Comparison of ENCODE assay signal across 9 mouse cellular contexts in the genomic region with DNA sequence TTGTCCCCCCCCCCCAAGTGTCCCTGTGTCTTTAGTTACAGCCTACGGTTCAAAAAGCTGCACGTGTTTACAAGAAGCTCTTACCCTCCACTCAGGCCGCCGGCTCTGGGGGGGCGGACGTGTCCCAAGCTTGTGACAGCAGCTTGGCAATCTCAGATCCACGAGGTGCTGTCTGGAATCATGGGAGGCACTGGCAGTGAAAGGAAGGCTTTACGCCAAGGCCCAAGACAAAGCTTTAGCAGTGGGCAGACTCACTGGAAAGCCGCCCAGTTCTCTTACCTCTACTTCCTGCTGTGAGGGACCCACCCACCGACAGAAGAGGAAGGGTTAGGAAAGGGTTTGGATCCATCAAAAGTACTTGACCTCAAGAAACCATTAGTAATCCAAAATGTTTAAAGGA.
DNase-seq lines count a peak whose midpoint lies in the region; ATAC-seq and TF ChIP-seq lines count a peak whose summit lies in the region.
"Had no signal": no experiment of that assay in that cellular context is flagged by ENCODE, and none has a peak within 500 bp of the region (broad histone marks: within the 10 kb centered on the region; RNA-seq: fewer than 3 reads in every experiment).

No protein-coding gene starts in this region.

- no peak overlapping the region for H3K4me3 ChIP-seq in kidney, adult 2 months (ENCODE audit: insufficient read depth, low read depth, low read length)
- no peak overlapping the region for H3K4me3 ChIP-seq in intestine, embryonic 16.5 days (ENCODE audit: low read length)
- H3K4me3 ChIP-seq: midbrain, embryonic 15.5 days had no signal

- no peaks in the 10 kb centered on the region for H3K36me3 ChIP-seq in kidney, adult 2 months (ENCODE audit: control insufficient read depth, insufficient read depth, low read length)
- H3K36me3 ChIP-seq in intestine, embryonic 16.5 days (ENCODE audit: control insufficient read depth, insufficient read depth, low read length), result peaks cover 12% of the 10 kb centered on the region

- 72% methylated on average over 10 of the region's 10 CpGs for WGBS in kidney, adult 2 months
- 71% methylated on average over 10 of the region's 10 CpGs for WGBS in intestine, embryonic 16.5 days

- H3K4me1 ChIP-seq in kidney, adult 2 months (ENCODE audit: control insufficient read depth, insufficient read depth, low read length), result no peaks in the 10 kb centered on the region
- no peaks in the 10 kb centered on the region for H3K4me1 ChIP-seq in intestine, embryonic 16.5 days (ENCODE audit: control insufficient read depth, insufficient read depth, low read length)
- H3K4me1 ChIP-seq: midbrain, embryonic 15.5 days had no signal

- H3K9me3 ChIP-seq in intestine, embryonic 16.5 days (ENCODE audit: control insufficient read depth, low read length), result no peaks in the 10 kb centered on the region
- H3K9me3 ChIP-seq: midbrain, embryonic 15.5 days had no signal

- no peak for ATAC-seq in intestine, embryonic 16.5 days
- ATAC-seq: midbrain, embryonic 15.5 days; Patski had no signal

- H3K4me2 ChIP-seq in intestine, embryonic 16.5 days (ENCODE audit: low read depth, low read length), result no peak overlapping the region
- H3K4me2 ChIP-seq: midbrain, embryonic 15.5 days had no signal

- intact Hi-C loops in heart, postnatal 10 days (cut with DNase I), result no loop called here

- no peak overlapping the region for H3K9ac ChIP-seq in intestine, embryonic 16.5 days (ENCODE audit: low read depth, low read length)
- H3K9ac ChIP-seq: midbrain, embryonic 15.5 days had no signal

- no peaks in the 10 kb centered on the region for H3K27me3 ChIP-seq in kidney, adult 2 months (replicated peaks; ENCODE audit: control insufficient read depth, insufficient read depth, low read length)
- no peaks in the 10 kb centered on the region for H3K27me3 ChIP-seq in intestine, embryonic 16.5 days (replicated peaks; ENCODE audit: control insufficient read depth, insufficient read depth, low read length)
- H3K27me3 ChIP-seq: midbrain, embryonic 15.5 days; Patski had no signal

- no peak overlapping the region for H3K27ac ChIP-seq in kidney, adult 2 months (ENCODE audit: insufficient read depth, low read depth, low read length)
- H3K27ac ChIP-seq in intestine, embryonic 16.5 days (ENCODE audit: low read length), result no peak overlapping the region
- H3K27ac ChIP-seq: midbrain, embryonic 15.5 days had no signal

- no peak for TF ChIP-seq POLR2A in kidney, adult 2 months (IDR thresholded peaks at IDR 0.05; ENCODE audit: low read depth, low read length)

- no peak for TF ChIP-seq CTCF in kidney, adult 2 months (conservative IDR thresholded peaks at IDR 0.05; ENCODE audit: insufficient read depth, insufficient read length, low read depth, low read length)

- peak; percentile 66 for DNase-seq in kidney, adult 2 months
- no peak for DNase-seq in kidney, postnatal 4 days
- DNase-seq in cerebellum, adult 9-11 months, result peak; percentile 74
- peak; percentile 76 to 83 for DNase-seq in heart, postnatal 10 days
- DNase-seq in lung, postnatal 25 days (ENCODE audit: low spot score), result peak; percentile 64
- DNase-seq in yolk sac, embryonic 10.5 days (ENCODE audit: low spot score), result no peak

Comparison
In these comparisons a context has a peak if more than half of its experiments do, and no peak if none do; other contexts are left out.
1. DNase-seq: peak in kidney, adult 2 months (single experiment), cerebellum, adult 9-11 months (single experiment), heart, postnatal 10 days (2 of 2) and lung, postnatal 25 days (single experiment); none in kidney, postnatal 4 days (0 of 2) and yolk sac, embryonic 10.5 days (single experiment).